Mouse (Mus musculus) bone marrow, adult 2 months (tissue): Measurements from ENCODE around the gene Psmb9.

ENCODE experiments used
- CTCF ChIP-seq: fragments of 200-500 bp; IDR thresholded peaks from 2 replicates; pipeline ENCODE4 v1.5.1; 2011; ENCODE audit warnings: low read length, control low read depth; ENCODE audit not compliant: control insufficient read depth, insufficient read depth
- POLR2A ChIP-seq: fragments of 200-500 bp; IDR thresholded peaks from 2 replicates; pipeline ENCODE4 v1.6.1; 2011; ENCODE audit warnings: low read depth, mild to moderate bottlenecking, control low read depth, low read length, borderline replicate concordance; ENCODE audit not compliant: control insufficient read depth

GRCm38 (mm10) chr17:34217986-34218385 lies 30.4 kb upstream of the Psmb9 start:
- no peak for TF ChIP-seq CTCF
- no peak for TF ChIP-seq POLR2A
